Mouse (Mus musculus): ENCODE results near the gene Ubxn10.

DNA sequence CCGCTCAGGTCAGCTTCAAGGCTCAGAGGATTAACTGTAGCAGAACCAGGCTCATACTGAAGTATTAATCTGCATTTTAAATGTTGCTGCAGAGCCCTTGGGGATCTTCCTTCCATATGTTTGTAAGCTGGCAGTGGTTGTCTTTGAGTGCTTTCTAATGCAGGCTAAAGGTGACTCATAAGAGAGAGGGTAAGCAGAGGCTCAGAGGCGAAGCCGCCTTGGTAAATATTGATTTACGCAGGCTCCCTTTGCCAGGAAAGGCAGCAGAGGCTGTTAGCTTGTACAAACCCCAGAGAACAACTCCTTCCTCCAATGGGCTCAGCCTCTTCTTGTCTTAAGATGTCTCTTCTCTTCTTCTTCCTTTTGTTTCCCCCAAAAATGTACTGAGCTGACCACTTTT, 64.8 kb downstream of the Ubxn10 start:
- TF ChIP-seq POLR2A (IDR thresholded peaks at IDR 0.05; ENCODE audit: extremely low read depth, insufficient read depth, low read length) (no peak), CTCF (IDR thresholded peaks at IDR 0.05; ENCODE audit: low read depth, low read length) (no peak)

Measured in liver, adult 2 months (tissue).